Mouse (Mus musculus) hindbrain, embryonic 16.5 days (tissue): ENCODE results near the gene Olfr1243. TPM values are rescaled to one million over a fixed set of nuclear protein-coding genes. Genes with fewer than 3 reads are reported as not detected.
"Not testable (repeated sequence)": the region's sequence is repeated elsewhere in the genome, so short reads cannot be mapped to it uniquely, and the experiment has no call there.

Experiments
- ATAC-seq: fragments of 200-750 bp; cut with Nextera tagmentation; 2 replicates; pipeline ENCODE4 v1.8.0; 2017; ENCODE audit warnings: moderate TSS enrichment, moderate library complexity
- H3K27ac ChIP-seq: fragments of 300-500 bp; sonication (generic); 2 replicates; pipeline ENCODE4 v1.5.1; 2014; ENCODE audit warnings: low read depth, mild to moderate bottlenecking, control low read depth, low read length, moderate library complexity
- H3K27me3 ChIP-seq: fragments of 300-500 bp; sonication (generic); replicated peaks from 2 replicates; pipeline ENCODE4 v1.6.1; 2014; ENCODE audit warnings: low read length; ENCODE audit not compliant: control insufficient read depth, insufficient read depth
- H3K36me3 ChIP-seq: fragments of 300-500 bp; sonication (generic); 2 replicates; pipeline ENCODE4 v1.6.1; 2014; ENCODE audit warnings: mild to moderate bottlenecking, low read length, moderate library complexity, mixed read lengths; ENCODE audit not compliant: control insufficient read depth, insufficient read depth
- H3K4me1 ChIP-seq: fragments of 300-500 bp; sonication (generic); 2 replicates; pipeline ENCODE4 v1.6.1; 2014; ENCODE audit warnings: low read depth, low read length; ENCODE audit not compliant: control insufficient read depth, insufficient read depth
- H3K4me2 ChIP-seq: fragments of 300-500 bp; sonication (generic); 2 replicates; pipeline ENCODE4 v1.6.1; 2014; ENCODE audit warnings: mild to moderate bottlenecking, low read length, control low read depth, moderate library complexity
- H3K4me3 ChIP-seq: fragments of 300-500 bp; sonication (generic); 2 replicates; pipeline ENCODE4 v1.5.1; 2014; ENCODE audit warnings: mild to moderate bottlenecking, low read length, control low read depth, moderate library complexity
- H3K9ac ChIP-seq: fragments of 300-500 bp; sonication (generic); 2 replicates; pipeline ENCODE4 v1.6.1; 2014; ENCODE audit warnings: low read depth, mild to moderate bottlenecking, control low read depth, low read length, moderate library complexity
- H3K9me3 ChIP-seq: fragments of 300-500 bp; sonication (generic); 2 replicates; pipeline ENCODE4 v1.6.1; 2014; ENCODE audit warnings: mild to moderate bottlenecking, low read length, moderate library complexity; ENCODE audit not compliant: control insufficient read depth
- WGBS: fragments of 180-500 bp; shearing (Covaris S2); extraction: QIAGEN DNeasy Blood & Tissue Kit; methylation state at CpG from one replicate; pipeline ENCODE4 v1.1.7; 2014; 5-methylcytosine and 5-hydroxymethylcytosine counted together
- polyA plus RNA-seq: library from polyadenylated mRNA; unstranded; fragments of >200 nt; fragmentation: Nextera tagmentation; extraction: Ambion mirVana; gene quantifications from 2 replicates; pipeline ENCODE4 v1.2.1, GENCODE M21; 2015

Gene Olfr1243
- not detected in 2 replicates for polyA plus RNA-seq

DNA sequence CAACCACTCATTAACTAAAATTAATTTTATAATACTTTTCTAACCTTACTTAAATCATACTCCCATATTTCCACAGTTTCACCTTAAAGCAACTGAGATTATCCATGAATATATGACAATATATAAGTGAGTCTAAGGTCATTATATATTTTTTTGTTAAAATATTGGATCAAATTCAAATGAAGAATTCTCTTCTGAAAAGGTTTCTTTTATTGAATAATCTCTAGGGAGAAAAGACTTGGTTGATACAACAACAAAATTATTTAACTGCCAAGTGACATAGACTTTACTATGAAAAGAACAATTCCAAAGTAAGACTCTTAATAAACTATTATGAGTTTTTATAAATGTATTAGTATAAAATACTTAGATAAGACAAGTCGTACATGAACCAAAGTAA, at the start of gene Olfr1243:
Gene Olfr1243 (minus strand): TSS at position 101 of the 400 bp plus-strand sequence.
- WGBS: 90% methylated on average over 1 of the region's 1 CpGs
- ATAC-seq: no peak

DNA sequence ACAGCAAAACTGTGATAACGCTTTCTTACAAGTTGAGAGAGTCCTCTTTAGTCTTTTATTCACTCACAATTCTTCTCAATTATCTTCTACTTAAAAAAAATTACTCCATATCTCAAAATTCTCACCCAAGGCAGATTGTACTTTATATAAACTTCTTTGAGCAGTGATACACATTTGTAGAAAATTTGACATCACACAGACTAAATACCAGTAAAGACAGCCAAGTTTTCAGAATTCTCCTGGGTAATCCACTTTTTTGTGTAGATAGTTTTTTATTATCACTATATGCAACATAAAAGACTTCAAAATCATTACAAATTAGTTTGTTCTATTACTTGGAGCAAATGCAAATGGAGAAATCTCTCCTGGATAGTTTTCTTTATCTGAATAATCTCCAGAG, 47.1 kb upstream of the Olfr1243 start, which contains the start of gene Olfr1245:
Gene Olfr1245 (minus strand): TSS at position 101 of the 400 bp plus-strand sequence.
- no peak for ATAC-seq
- no peaks in the 10 kb centered on the region for H3K36me3 ChIP-seq

More for the DNA sequence above, at the start of gene Olfr1243:
- Histone ChIP-seq H3K4me1 (no peaks in the 10 kb centered on the region), H3K27ac (no peak within 1 kb of the TSS), H3K4me3 (no peak within 1 kb of the TSS), H3K9ac (no peak within 1 kb of the TSS), H3K9me3 (no peaks in the 10 kb centered on the region), H3K36me3 (no peaks in the 10 kb centered on the region), H3K27me3 (no peaks in the 10 kb centered on the region), H3K4me2 (no peak within 1 kb of the TSS)

DNA sequence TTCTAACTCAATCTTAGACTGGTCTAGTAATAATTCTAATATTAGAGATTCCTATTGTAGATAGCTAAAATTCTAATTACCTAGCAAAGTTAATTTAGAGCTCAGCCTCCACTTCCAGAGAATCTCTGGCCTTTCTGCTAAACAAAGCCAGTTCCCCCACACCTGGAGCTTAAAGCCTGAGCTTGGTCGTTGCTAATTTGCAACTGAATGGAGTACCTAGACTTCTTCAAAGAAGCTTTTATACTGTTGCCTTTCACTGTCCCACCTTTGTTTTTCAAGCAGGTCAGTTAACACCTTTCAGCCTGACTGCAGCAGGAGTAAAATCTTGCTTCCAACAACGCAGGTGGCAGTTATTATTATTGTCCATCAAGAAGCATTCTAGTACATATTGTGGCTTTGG, 31.4 kb upstream of the Olfr1243 start:
- H3K27me3 ChIP-seq, H3K4me3 ChIP-seq, H3K27ac ChIP-seq, H3K4me1 ChIP-seq, ATAC-seq, H3K36me3 ChIP-seq, H3K4me2 ChIP-seq, H3K9ac ChIP-seq, H3K9me3 ChIP-seq: not testable (repeated sequence)
- WGBS: 59% methylated on average over 2 of the region's 2 CpGs

More for the DNA sequence above, 47.1 kb upstream of the Olfr1243 start, which contains the start of gene Olfr1245:
- H3K9me3 ChIP-seq: no peaks in the 10 kb centered on the region
- 84% methylated on average over 1 of the region's 1 CpGs for WGBS
- no peaks in the 10 kb centered on the region for H3K27me3 ChIP-seq
- no peak within 1 kb of the TSS for H3K4me2 ChIP-seq
- no peak within 1 kb of the TSS for H3K4me3 ChIP-seq
- no peak within 1 kb of the TSS for H3K27ac ChIP-seq
- H3K9ac ChIP-seq: no peak within 1 kb of the TSS
- H3K4me1 ChIP-seq: no peaks in the 10 kb centered on the region

DNA sequence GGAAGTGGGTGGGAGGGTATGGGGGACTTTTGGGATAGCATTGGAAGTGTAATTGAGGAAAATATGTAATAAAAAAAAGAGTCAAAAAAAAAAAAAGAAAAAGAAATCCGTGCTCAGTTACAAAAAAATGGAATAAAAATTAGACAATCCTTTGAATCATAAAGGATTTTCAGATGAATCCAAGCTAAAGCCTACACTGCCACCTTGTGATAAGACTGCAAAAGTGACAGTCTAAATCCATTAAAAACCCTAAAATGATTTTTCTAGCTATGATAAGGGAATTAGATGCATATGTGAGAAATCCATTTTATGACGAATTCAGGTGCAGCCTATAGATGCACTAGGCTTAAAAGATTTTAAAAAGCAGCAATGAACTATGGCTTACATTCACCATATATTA, 13.2 kb upstream of the Olfr1243 start:
- 55% methylated on average over 2 of the region's 2 CpGs for WGBS
- no peaks in the 10 kb centered on the region for H3K27me3 ChIP-seq
- no peak for ATAC-seq

DNA sequence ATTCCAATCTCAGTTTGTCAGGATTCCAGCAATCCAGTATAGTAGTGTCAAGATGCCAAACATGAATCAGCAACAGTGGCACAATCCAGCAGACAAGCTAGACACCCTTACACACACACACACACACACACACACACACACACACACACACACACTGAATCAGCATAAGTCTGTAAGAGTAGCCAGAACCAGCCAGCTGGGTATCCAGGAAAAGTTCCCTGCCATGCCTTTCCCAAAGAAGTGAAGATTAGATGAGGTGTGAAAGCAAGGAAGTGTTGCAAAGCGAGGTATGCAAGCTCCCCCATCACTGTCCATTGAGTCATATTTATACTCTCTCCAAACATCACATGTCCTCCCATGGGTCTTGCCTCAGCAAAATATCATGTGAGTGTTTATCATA, 8.6 kb upstream of the Olfr1243 start:
- no peaks in the 10 kb centered on the region for H3K4me1 ChIP-seq
- H3K4me3 ChIP-seq: no peak overlapping the region
- no peak overlapping the region for H3K9ac ChIP-seq
- H3K36me3 ChIP-seq: no peaks in the 10 kb centered on the region
- ATAC-seq: no peak
- no peaks in the 10 kb centered on the region for H3K27me3 ChIP-seq
- no peak overlapping the region for H3K27ac ChIP-seq
- no peak overlapping the region for H3K4me2 ChIP-seq
- H3K9me3 ChIP-seq: no peaks in the 10 kb centered on the region
- 84% methylated on average over 1 of the region's 1 CpGs for WGBS

More for the DNA sequence above, 13.2 kb upstream of the Olfr1243 start:
- no peak overlapping the region for H3K27ac ChIP-seq
- no peak overlapping the region for H3K9ac ChIP-seq
- no peak overlapping the region for H3K4me2 ChIP-seq
- H3K36me3 ChIP-seq: no peaks in the 10 kb centered on the region
- H3K9me3 ChIP-seq: no peaks in the 10 kb centered on the region
- no peak overlapping the region for H3K4me3 ChIP-seq
- H3K4me1 ChIP-seq: no peaks in the 10 kb centered on the region

DNA sequence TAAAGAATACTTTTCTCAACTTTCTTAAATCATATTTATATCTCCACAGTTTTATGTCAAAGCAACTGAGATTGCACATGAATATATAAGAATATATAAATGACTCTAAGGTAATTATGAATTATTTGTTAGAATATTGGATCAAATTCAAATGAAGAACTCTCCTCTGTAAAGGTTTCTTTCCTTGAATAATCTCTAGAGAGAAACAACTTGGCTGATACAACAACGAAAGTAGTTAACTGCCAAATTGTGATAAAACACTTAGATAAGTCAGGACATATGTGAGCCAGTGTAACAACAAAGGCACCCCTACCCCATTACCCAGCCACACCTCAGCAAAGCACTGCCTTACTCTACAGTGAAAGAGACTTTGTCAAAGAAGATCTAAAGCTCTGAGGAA, 33.1 kb downstream of the Olfr1243 start, which contains the start of gene Olfr1242:
Gene Olfr1242 (minus strand): TSS at position 101 of the 400 bp plus-strand sequence.
- WGBS: 83% methylated on average over 1 of the region's 1 CpGs
- ATAC-seq: no peak

DNA sequence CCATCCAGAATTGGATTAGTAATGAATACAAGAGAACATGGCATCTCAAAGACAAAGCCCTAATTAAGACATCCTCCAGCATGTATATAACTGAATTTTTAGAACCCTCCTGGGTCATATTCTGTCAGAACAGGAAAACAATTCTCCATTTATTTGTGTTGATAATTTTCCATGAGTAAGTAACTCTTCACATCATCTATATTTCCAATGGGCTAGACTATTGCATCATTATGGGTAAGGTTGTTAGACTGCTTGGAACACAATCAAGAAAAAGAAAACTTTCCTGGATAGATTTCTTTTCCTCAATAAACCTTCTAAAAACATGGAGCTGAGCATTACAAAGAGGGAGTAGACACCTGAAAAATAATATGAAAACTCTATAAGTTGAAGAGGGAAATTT, 44.3 kb downstream of the Olfr1243 start, which contains the start of gene Olfr1241:
Gene Olfr1241 (minus strand): TSS at position 101 of the 400 bp plus-strand sequence.
- ATAC-seq: no peak
- no peak within 1 kb of the TSS for H3K27ac ChIP-seq
- H3K36me3 ChIP-seq: no peaks in the 10 kb centered on the region
- no peaks in the 10 kb centered on the region for H3K27me3 ChIP-seq
- H3K4me2 ChIP-seq: no peak within 1 kb of the TSS
- H3K4me3 ChIP-seq: no peak within 1 kb of the TSS
- no peaks in the 10 kb centered on the region for H3K4me1 ChIP-seq
- H3K9ac ChIP-seq: no peak within 1 kb of the TSS
- H3K9me3 ChIP-seq: no peaks in the 10 kb centered on the region

More for the DNA sequence above, 33.1 kb downstream of the Olfr1243 start, which contains the start of gene Olfr1242:
- Histone ChIP-seq H3K27me3 (no peaks in the 10 kb centered on the region), H3K9ac (no peak within 1 kb of the TSS), H3K27ac (no peak within 1 kb of the TSS), H3K9me3 (no peaks in the 10 kb centered on the region), H3K4me1 (no peaks in the 10 kb centered on the region), H3K36me3 (no peaks in the 10 kb centered on the region), H3K4me3 (no peak within 1 kb of the TSS), H3K4me2 (no peak within 1 kb of the TSS)

Other genes starting within 250 kb of the Olfr1243 start
- gene Olfr1229, start 243.5 kb downstream of the Olfr1243 start, polyA plus RNA-seq: not detected in 2 replicates
- gene Olfr1230, start 234.2 kb downstream of the Olfr1243 start, polyA plus RNA-seq: not detected in 2 replicates
- gene Olfr1231, start 224.4 kb downstream of the Olfr1243 start, polyA plus RNA-seq: not detected in 2 replicates
- gene Olfr1232, start 201.8 kb downstream of the Olfr1243 start, polyA plus RNA-seq: not detected in 2 replicates
- not detected in 2 replicates for gene Olfr1233, start 189.1 kb downstream of the Olfr1243 start, polyA plus RNA-seq
- gene Olfr1234, start 166.6 kb downstream of the Olfr1243 start, polyA plus RNA-seq: not detected in 2 replicates
- gene Olfr1238, start 121.8 kb downstream of the Olfr1243 start, polyA plus RNA-seq: not detected in 2 replicates
- not detected in 2 replicates for gene Olfr1239, start 111.1 kb downstream of the Olfr1243 start, polyA plus RNA-seq
- not detected in 2 replicates for gene Olfr1240, start 88.5 kb downstream of the Olfr1243 start, polyA plus RNA-seq
- gene Olfr1241, start 44.4 kb downstream of the Olfr1243 start, polyA plus RNA-seq: not detected in 2 replicates
- gene Olfr1242, start 33.2 kb downstream of the Olfr1243 start, polyA plus RNA-seq: not detected in 2 replicates
- gene Olfr1245, start 47.0 kb upstream of the Olfr1243 start, polyA plus RNA-seq: not detected in 2 replicates
- gene Olfr1246, start 61.7 kb upstream of the Olfr1243 start, polyA plus RNA-seq: not detected in 2 replicates
- gene Olfr1247, start 82.6 kb upstream of the Olfr1243 start, polyA plus RNA-seq: not detected in 2 replicates
- gene Olfr1248, start 86.8 kb upstream of the Olfr1243 start, polyA plus RNA-seq: not detected in 2 replicates
- gene Olfr1249, start 103.5 kb upstream of the Olfr1243 start, polyA plus RNA-seq: not detected in 2 replicates
- not detected in 2 replicates for gene Olfr1250, start 130.0 kb upstream of the Olfr1243 start, polyA plus RNA-seq
- not detected in 2 replicates for gene Olfr1251, start 140.4 kb upstream of the Olfr1243 start, polyA plus RNA-seq
- not detected in 2 replicates for gene Olfr1252, start 193.5 kb upstream of the Olfr1243 start, polyA plus RNA-seq
- not detected in 2 replicates for gene Olfr1253, start 225.6 kb upstream of the Olfr1243 start, polyA plus RNA-seq